Comparison of ENCODE assay signal across 24 mouse cellular contexts in the genomic region with DNA sequence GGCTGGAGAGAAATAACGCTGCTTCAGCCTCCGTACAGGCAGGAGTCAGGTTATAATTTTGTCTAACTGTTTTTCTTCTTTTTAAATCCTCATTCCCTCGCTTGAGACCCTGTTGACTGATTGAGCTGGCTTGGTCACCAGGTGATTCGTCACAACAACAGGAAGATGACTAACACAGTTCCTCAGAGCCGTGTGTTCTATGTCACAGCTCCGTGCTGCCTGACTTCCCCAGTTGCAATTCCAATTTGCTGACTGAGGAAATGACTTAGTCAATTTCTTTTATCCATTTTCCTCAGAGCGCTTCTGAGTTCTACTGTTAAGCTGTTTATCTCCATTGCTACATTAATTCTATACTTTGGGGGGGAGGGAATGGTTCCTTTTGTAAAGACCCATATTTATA. TPM values are rescaled to one million over a fixed set of nuclear protein-coding genes. Genes with fewer than 3 reads are reported as not detected.
A peak's percentile ranks its signal among the peaks of the same experiment; 100 is the strongest.
DNase-seq lines count a peak whose midpoint lies in the region; ATAC-seq and TF ChIP-seq lines count a peak whose summit lies in the region.
"Had no signal": no experiment of that assay in that cellular context is flagged by ENCODE, and none has a peak within 500 bp of the region (broad histone marks: within the 10 kb centered on the region; RNA-seq: fewer than 3 reads in every experiment).

No protein-coding gene starts in this region.

- no peak for ATAC-seq in liver, postnatal 0 days
- peak; percentile 36; the same call in 1 of the 2 replicates for ATAC-seq in common myeloid progenitor, adult 5-6 weeks (replicated peaks; ENCODE audit: low read depth, poor library complexity, severe bottlenecking)
- no peak for ATAC-seq in stomach, postnatal 0 days (ENCODE audit: low FRiP score, low TSS enrichment)
- ATAC-seq: CD4-positive, CD25-positive, alpha-beta regulatory T cell, adult 4 months; forebrain, embryonic 14.5 days; hindbrain, embryonic 16.5 days; inflammation-experienced regulatory T-cells, adult 6 months had no signal

- no peak overlapping the region for H3K4me3 ChIP-seq in liver, postnatal 0 days (ENCODE audit: low read depth, low read length)
- no peak overlapping the region for H3K4me3 ChIP-seq in stomach, postnatal 0 days (ENCODE audit: low read depth, low read length)
- no peak overlapping the region for H3K4me3 ChIP-seq in hindbrain, embryonic 10.5 days
- H3K4me3 ChIP-seq: embryonic facial prominence, embryonic 15.5 days; erythroblast, embryonic 14.5 days; forebrain, embryonic 10.5 days; heart, adult 2 months; heart, embryonic 12.5 days; hindbrain, embryonic 12.5 days had no signal

- peaks cover 4% of the 10 kb centered on the region; the same call in 1 of the 2 replicates for H3K27me3 ChIP-seq in liver, postnatal 0 days (ENCODE audit: insufficient read depth, low read length)
- H3K27me3 ChIP-seq in stomach, postnatal 0 days (ENCODE audit: control insufficient read depth, insufficient read depth, low read length), result no peaks in the 10 kb centered on the region
- peaks cover 28% of the 10 kb centered on the region for H3K27me3 ChIP-seq in hindbrain, embryonic 10.5 days (ENCODE audit: insufficient read depth, poor library complexity, severe bottlenecking)
- H3K27me3 ChIP-seq: embryonic facial prominence, embryonic 15.5 days; heart, embryonic 12.5 days had no signal

- H3K9me3 ChIP-seq in liver, postnatal 0 days (ENCODE audit: low read length), result no peaks in the 10 kb centered on the region
- H3K9me3 ChIP-seq in stomach, postnatal 0 days (ENCODE audit: control insufficient read depth, low read length), result no peaks in the 10 kb centered on the region
- no peaks in the 10 kb centered on the region for H3K9me3 ChIP-seq in hindbrain, embryonic 10.5 days
- H3K9me3 ChIP-seq: embryonic facial prominence, embryonic 15.5 days; forebrain, embryonic 10.5 days; heart, embryonic 12.5 days; hindbrain, embryonic 12.5 days had no signal

- H3K4me1 ChIP-seq in liver, postnatal 0 days (ENCODE audit: insufficient read depth), result peaks cover 4% of the 10 kb centered on the region; the same call in 1 of the 2 replicates
- 0 out of 2 replicates have a peak, but pooled peaks cover 2% of the 10 kb centered on the region for H3K4me1 ChIP-seq in stomach, postnatal 0 days (replicated peaks; ENCODE audit: control insufficient read depth, insufficient read depth)
- H3K4me1 ChIP-seq in hindbrain, embryonic 10.5 days (replicated peaks), result peaks cover 8% of the 10 kb centered on the region; the same call in 1 of the 2 replicates
- H3K4me1 ChIP-seq: hindbrain, embryonic 12.5 days had no signal

- H3K4me2 ChIP-seq in liver, postnatal 0 days (ENCODE audit: low read depth, low read length), result no peak overlapping the region
- no peak overlapping the region for H3K4me2 ChIP-seq in stomach, postnatal 0 days (replicated peaks; ENCODE audit: low read depth)
- H3K4me2 ChIP-seq: embryonic facial prominence, embryonic 15.5 days; heart, embryonic 12.5 days; hindbrain, embryonic 12.5 days had no signal

- peak overlapping the region; percentile 16; the same call in 1 of the 2 replicates for H3K27ac ChIP-seq in liver, postnatal 0 days (ENCODE audit: low read depth)
- peak overlapping the region; percentile 73 for H3K27ac ChIP-seq in stomach, postnatal 0 days (replicated peaks)
- no peak overlapping the region for H3K27ac ChIP-seq in hindbrain, embryonic 10.5 days
- H3K27ac ChIP-seq: embryonic facial prominence, embryonic 15.5 days; forebrain, embryonic 10.5 days; heart, adult 2 months; hindbrain, embryonic 12.5 days had no signal

- 49% methylated on average over 7 of the region's 7 CpGs for WGBS in liver, postnatal 0 days (ENCODE audit: insufficient replicate concordance)
- WGBS in stomach, postnatal 0 days, result 62% methylated on average over 7 of the region's 7 CpGs
- WGBS in hindbrain, embryonic 10.5 days, result 87% methylated on average over 7 of the region's 7 CpGs

- intact Hi-C loops in left cerebral cortex, postnatal 14 days (cut with DNase I), result no loop called here

- TF ChIP-seq EP300 in liver, postnatal 0 days (IDR thresholded peaks at IDR 0.05; ENCODE audit: low read depth), result 0 out of 2 replicates have a peak, but pooled peaks have one; percentile 31
- no peak for TF ChIP-seq EP300 in stomach, postnatal 0 days (optimal IDR thresholded peaks at IDR 0.05)

- TF ChIP-seq CTCF in liver, postnatal 0 days (IDR thresholded peaks at IDR 0.05; ENCODE audit: low read depth), result no peak
- no peak for TF ChIP-seq CTCF in stomach, postnatal 0 days (IDR thresholded peaks at IDR 0.05; ENCODE audit: low read depth)

- no peak overlapping the region for H3K9ac ChIP-seq in liver, postnatal 0 days (replicated peaks)
- H3K9ac ChIP-seq in stomach, postnatal 0 days (ENCODE audit: low read length), result no peak overlapping the region
- H3K9ac ChIP-seq: embryonic facial prominence, embryonic 15.5 days; heart, embryonic 12.5 days; hindbrain, embryonic 12.5 days had no signal

- no peaks in the 10 kb centered on the region for H3K36me3 ChIP-seq in liver, postnatal 0 days (replicated peaks; ENCODE audit: insufficient read depth, low read length)
- no peaks in the 10 kb centered on the region for H3K36me3 ChIP-seq in stomach, postnatal 0 days (ENCODE audit: control insufficient read depth, insufficient read depth, low read length)
- H3K36me3 ChIP-seq in hindbrain, embryonic 10.5 days, result no peaks in the 10 kb centered on the region
- H3K36me3 ChIP-seq: embryonic facial prominence, embryonic 15.5 days; forebrain, embryonic 10.5 days; G1E; heart, embryonic 12.5 days; hindbrain, embryonic 12.5 days had no signal

- DNase-seq in liver, postnatal 0 days, result no peak
- DNase-seq in liver (no peak), 416B (ENCODE audit: low read depth) (peak; percentile 83)
- DNase-seq in stomach, postnatal 0 days (ENCODE audit: low spot score), result no peak
- DNase-seq in hindbrain, embryonic 10.5 days (ENCODE audit: low spot score), result no peak
- no peak for DNase-seq in left cerebral cortex, postnatal 14 days (ENCODE audit: low spot score in 2 of 2)
- DNase-seq: adrenal gland, postnatal 10 days; B cell, adult 2 months; cerebellum, adult 11-12 months; cerebellum, adult 9-10 months; cerebellum, postnatal 36 days; gastrocnemius, postnatal 10 days; heart, adult 2 months had no signal

RNA-seq across cellular contexts. Expression of gene Sh3bgrl2, which starts 1.8 kb away (rescaled TPM):
- 21.2 and 22.2 TPM in 2 replicates for polyA plus RNA-seq in liver, postnatal 0 days (2015; fragmentation: Nextera tagmentation; extraction: Ambion mirVana)
- total RNA-seq in common myeloid progenitor, adult 5-6 weeks (2017), result 0.37 TPM in 1 of 2 replicates, not detected in the other
- 114 and 117 TPM in 2 replicates for polyA plus RNA-seq in stomach, postnatal 0 days (2015; fragmentation: Nextera tagmentation; extraction: Ambion mirVana)
- 5.6 and 10.1 TPM in 2 replicates for polyA plus RNA-seq in hindbrain, embryonic 10.5 days (2016; fragmentation: Nextera tagmentation; extraction: Ambion mirVana)
- 10 to 100 TPM; 27.4 to 27.6 TPM for total RNA-seq in left cerebral cortex, postnatal 14 days (2021)
- polyA plus RNA-seq: G1E had no signal
